Mouse (Mus musculus): Measurements from ENCODE around the gene Ak2. TPM values are rescaled to one million over a fixed set of nuclear protein-coding genes. Genes with fewer than 3 reads are reported as not detected.

Gene Ak2
- total RNA-seq, 2 experiments from 2014 or later = 27.8 to 31.3 TPM

GRCm38 (mm10) chr4:129059125-129059551 is 67.4 kb downstream of the Ak2 start:
- intact Hi-C loops (cut with DNase I) = loop anchor here (5.0 kb wide), 1 partner anchor 37 kb away; no protein-coding TSS in a partner anchor
- Histone ChIP-seq H3K27ac (peak overlapping the region; percentile 92), H3K4me3 (peak overlapping the region; percentile 96)
- TF ChIP-seq CTCF (IDR thresholded peaks at IDR 0.05) = no peak
- DNase-seq = peak; percentile 55

GRCm38 (mm10) chr4:129059922-129060321 is 68.2 kb downstream of the Ak2 start:
- DNase-seq = no peak
- H3K27ac ChIP-seq = no peak overlapping the region
- intact Hi-C loops (cut with DNase I) = loop anchor here (5.0 kb wide), 1 partner anchor 38 kb away; no protein-coding TSS in a partner anchor
- TF ChIP-seq CTCF (IDR thresholded peaks at IDR 0.05) = no peak
- H3K4me3 ChIP-seq = peak overlapping the region; percentile 96

Other genes starting within 250 kb of the Ak2 start
- under 1 TPM; 0.10 to 0.14 TPM for gene A3galt2, start 236.6 kb upstream of the Ak2 start, total RNA-seq (2021)
- gene Zfp362, start 185.9 kb upstream of the Ak2 start, total RNA-seq (2021) = 10 to 100 TPM in 1 of 2 experiments, 1 to 10 TPM in 1; 10.0 to 10.5 TPM
- under 1 TPM; 0.50 to 0.74 TPM for gene Trim62, start 108.4 kb upstream of the Ak2 start, total RNA-seq (2021)
- 1 to 10 TPM; 1.2 to 2.2 TPM for gene Azin2, start 29.5 kb upstream of the Ak2 start, total RNA-seq (2021)
- 10 to 100 TPM; 22.0 to 24.0 TPM for gene Rnf19b, start 66.3 kb downstream of the Ak2 start, total RNA-seq (2021)
- not detected for gene Tmem54, start 113.6 kb downstream of the Ak2 start, total RNA-seq (2021)
- gene Hpca, start 130.1 kb downstream of the Ak2 start, total RNA-seq (2021) = not detected
- 100 to 1,000 TPM in 1 of 2 experiments, 10 to 100 TPM in 1; 52.1 to 132 TPM for gene Fndc5, start 145.0 kb downstream of the Ak2 start, total RNA-seq (2021)
- gene S100pbp, start 197.8 kb downstream of the Ak2 start, total RNA-seq (2021) = 1 to 10 TPM; 4.7 to 4.9 TPM
- gene Yars, start 197.8 kb downstream of the Ak2 start, total RNA-seq (2021) = 10 to 100 TPM; 39.8 to 43.0 TPM